Mouse (Mus musculus): ENCODE measurements around the gene Prr19.
A peak's percentile ranks its signal among the peaks of the same experiment; 100 is the strongest.

Prr19 gene

GRCm38 (mm10) chr7:25293191-25293739, 7.9 kb upstream of the Prr19 start:
- no peak for DNase-seq (ENCODE audit: low read depth, low spot score)

GRCm38 (mm10) chr7:25294495-25294894, 6.7 kb upstream of the Prr19 start:
- no peak for DNase-seq (ENCODE audit: low read depth, low spot score)

GRCm38 (mm10) chr7:25294960-25295722, 6.1 kb upstream of the Prr19 start:
- no peak for DNase-seq (ENCODE audit: low read depth, low spot score)

- DNase-seq (ENCODE audit: low read depth, low spot score): no peak
These were observed 4.2 kb upstream of the Prr19 start for GRCm38 (mm10) chr7:25296945-25297453.

- DNase-seq (ENCODE audit: low read depth, low spot score): peak; percentile 90
These were observed 3.5 kb upstream of the Prr19 start, which contains the start of gene Pafah1b3 for GRCm38 (mm10) chr7:25297454-25298325. Gene Pafah1b3 (minus strand): TSS chr7:25297986.

GRCm38 (mm10) chr7:25303003-25303684, 1.9 kb downstream of the Prr19 start:
- DNase-seq (ENCODE audit: low read depth, low spot score): no peak

- no peak for DNase-seq (ENCODE audit: low read depth, low spot score)
These were observed 2.4 kb downstream of the Prr19 start for GRCm38 (mm10) chr7:25303685-25304006.

GRCm38 (mm10) chr7:25305481-25305880, 4.3 kb downstream of the Prr19 start:
- DNase-seq (ENCODE audit: low read depth, low spot score): no peak

GRCm38 (mm10) chr7:25305956-25306613, 4.9 kb downstream of the Prr19 start, which contains the start of gene Tmem145:
Gene Tmem145 (plus strand): TSS chr7:25306106.
- DNase-seq (ENCODE audit: low read depth, low spot score): no peak

GRCm38 (mm10) chr7:25306614-25306996, 5.4 kb downstream of the Prr19 start:
- DNase-seq (ENCODE audit: low read depth, low spot score): no peak

GRCm38 (mm10) chr7:25308702-25309318, 7.6 kb downstream of the Prr19 start:
- no peak for DNase-seq (ENCODE audit: low read depth, low spot score)

- no peak for DNase-seq (ENCODE audit: low read depth, low spot score)
These were observed 8.2 kb downstream of the Prr19 start for GRCm38 (mm10) chr7:25309425-25309824.

GRCm38 (mm10) chr7:25311193-25311592, 10.0 kb downstream of the Prr19 start:
- no peak for DNase-seq (ENCODE audit: low read depth, low spot score)

GRCm38 (mm10) chr7:25313325-25313724, 12.1 kb downstream of the Prr19 start:
- no peak for DNase-seq (ENCODE audit: low read depth, low spot score)

GRCm38 (mm10) chr7:25314606-25315305, 13.5 kb downstream of the Prr19 start:
- no peak for DNase-seq (ENCODE audit: low read depth, low spot score)

- no peak for DNase-seq (ENCODE audit: low read depth, low spot score)
These were observed 14.3 kb downstream of the Prr19 start for GRCm38 (mm10) chr7:25315306-25316041.

- DNase-seq (ENCODE audit: low read depth, low spot score): peak; percentile 98
These were observed 15.6 kb downstream of the Prr19 start, which contains the start of gene Megf8 for GRCm38 (mm10) chr7:25316532-25317445. Gene Megf8 (plus strand): TSS chr7:25317164.

GRCm38 (mm10) chr7:25317446-25317999, 16.3 kb downstream of the Prr19 start:
- no peak for DNase-seq (ENCODE audit: low read depth, low spot score)

Data from retina, postnatal 7 days (tissue).